Mouse (Mus musculus) myocyte (in vitro differentiated cells): Measurements from ENCODE around the gene Cep83.

ENCODE experiments used
- CEBPB ChIP-seq: IDR thresholded peaks from 2 replicates; pipeline ENCODE4 v1.6.1; 2011; ENCODE audit warnings: mild to moderate bottlenecking, moderate library complexity; ENCODE audit not compliant: poor library complexity, insufficient read depth, severe bottlenecking
- E2F4 ChIP-seq: IDR thresholded peaks from one replicate; pipeline ENCODE4 v1.6.1; 2011; ENCODE audit warnings: mild to moderate bottlenecking, control low read depth, moderate library complexity; ENCODE audit not compliant: insufficient read depth
- MAX ChIP-seq: IDR thresholded peaks from one replicate; pipeline ENCODE4 v1.6.1; 2011; ENCODE audit warnings: low read depth, mild to moderate bottlenecking, control low read depth
- MYOD1 ChIP-seq, 3 experiments: IDR thresholded peaks; one replicate each; pipeline ENCODE4 v1.6.1; 2011; ENCODE audit warnings: control low read depth in 2 of 3, low read depth in 2 of 3, mild to moderate bottlenecking in 2 of 3, moderate library complexity in 1 of 3; ENCODE audit not compliant: insufficient read length in 2 of 3, control insufficient read depth in 1 of 3
- MYOG ChIP-seq, 3 experiments: IDR thresholded peaks; one replicate each; pipeline ENCODE4 v1.6.1; 2011; ENCODE audit warnings: control low read depth in 2 of 3, low read depth in 2 of 3, mild to moderate bottlenecking in 2 of 3; ENCODE audit not compliant: insufficient read length in 2 of 3, control insufficient read depth in 1 of 3, insufficient read depth in 1 of 3
- POLR2A ChIP-seq: IDR thresholded peaks from one replicate; pipeline ENCODE4 v1.6.1; 2011; ENCODE audit warnings: low read depth, mild to moderate bottlenecking, control low read depth, moderate library complexity; ENCODE audit not compliant: insufficient read length
- POLR2AphosphoS2 ChIP-seq: IDR thresholded peaks from one replicate; pipeline ENCODE4 v1.6.1; 2011; ENCODE audit warnings: low read depth, control low read depth; ENCODE audit not compliant: insufficient read length
- REST ChIP-seq: IDR thresholded peaks from one replicate; pipeline ENCODE4 v1.6.1; 2011; ENCODE audit warnings: mild to moderate bottlenecking, control low read depth, moderate library complexity; ENCODE audit not compliant: insufficient read depth, insufficient read length
- SRF ChIP-seq: IDR thresholded peaks from one replicate; pipeline ENCODE4 v1.6.1; 2011; ENCODE audit warnings: low read depth; ENCODE audit not compliant: control insufficient read depth, insufficient read length
- TCF12 ChIP-seq: IDR thresholded peaks from one replicate; pipeline ENCODE4 v1.6.1; 2011; ENCODE audit warnings: mild to moderate bottlenecking, control low read depth; ENCODE audit not compliant: poor library complexity, insufficient read depth, severe bottlenecking
- TCF3 ChIP-seq: IDR thresholded peaks from one replicate; pipeline ENCODE4 v1.6.1; 2011; ENCODE audit warnings: low read depth, control low read depth; ENCODE audit not compliant: insufficient read length
- USF1 ChIP-seq: IDR thresholded peaks from one replicate; pipeline ENCODE4 v1.6.1; 2011; ENCODE audit warnings: low read depth, mild to moderate bottlenecking, control low read depth, moderate library complexity

DNA sequence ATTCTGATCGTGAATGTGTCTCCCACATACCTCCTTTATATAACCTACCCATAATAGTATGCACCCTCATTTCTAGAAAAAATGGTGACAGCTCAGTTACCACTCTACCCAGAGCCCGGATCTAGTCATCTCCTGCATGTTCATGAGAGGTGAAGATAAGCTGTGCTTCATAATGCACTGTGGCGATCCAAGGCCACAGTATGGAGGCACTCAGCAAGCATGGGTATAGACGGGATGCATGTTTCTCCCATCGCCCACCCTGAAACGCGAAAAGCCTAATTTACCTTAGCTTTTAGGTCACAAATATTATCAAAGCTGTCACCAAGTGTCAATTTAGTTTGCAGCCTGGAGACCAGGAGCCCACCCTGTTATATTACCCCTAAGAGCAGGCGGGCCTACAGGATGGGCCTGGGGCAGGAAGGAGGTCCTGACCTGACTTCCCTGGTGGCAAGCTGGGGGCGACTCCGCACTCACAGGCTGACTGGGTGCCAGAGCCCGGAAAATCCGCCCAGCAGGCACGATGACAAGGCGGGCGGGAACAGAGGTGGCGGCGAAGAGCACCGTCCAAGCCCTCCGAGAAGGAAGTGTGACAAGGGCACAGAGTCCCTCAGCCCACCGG, 544 bp upstream of the Cep83 start:
- no peak for TF ChIP-seq POLR2A
- no peak for TF ChIP-seq USF1
- no peak for TF ChIP-seq E2F4
- TF ChIP-seq POLR2AphosphoS2 = no peak
- no peak for TF ChIP-seq SRF
- no peak for TF ChIP-seq CEBPB
- TF ChIP-seq MAX = no peak
- TF ChIP-seq MYOD1 (IDR thresholded peaks at IDR 0.05; ENCODE audit: control insufficient read depth in 1 of 3, insufficient read length in 2 of 3, low read depth in 2 of 3) = no peak
- TF ChIP-seq MYOG (IDR thresholded peaks at IDR 0.05; ENCODE audit: control insufficient read depth in 1 of 3, insufficient read depth in 1 of 3, insufficient read length in 2 of 3, low read depth in 2 of 3) = no peak
- TF ChIP-seq TCF12 = no peak
- no peak for TF ChIP-seq REST
- TF ChIP-seq TCF3 = no peak
